Mouse (Mus musculus): ENCODE measurements around the gene Celsr1. TPM values are rescaled to one million over a fixed set of nuclear protein-coding genes. Genes with fewer than 3 reads are reported as not detected.

Gene Celsr1
- total and polyA plus RNA-seq, 2 experiments from 2014 or later, result 0.97 to 17.4 TPM

- H3K27me3 ChIP-seq (ENCODE audit: control insufficient read depth, insufficient read depth, low read length), result peaks cover 19% of the 10 kb centered on the region
- H3K9ac ChIP-seq (replicated peaks; ENCODE audit: low read depth, low read length), result no peak overlapping the region
- no peak for TF ChIP-seq EP300 (IDR thresholded peaks at IDR 0.05; ENCODE audit: low read depth)
- TF ChIP-seq CTCF (IDR thresholded peaks at IDR 0.05; ENCODE audit: low read depth), result peak; percentile 36
- DNase-seq (ENCODE audit: low spot score), result no peak
- no peak overlapping the region for H3K4me2 ChIP-seq (ENCODE audit: low read depth, low read length)
- no peaks in the 10 kb centered on the region for H3K4me1 ChIP-seq (ENCODE audit: control insufficient read depth, insufficient read depth)
- H3K36me3 ChIP-seq (replicated peaks; ENCODE audit: control insufficient read depth, insufficient read depth, low read length), result no peaks in the 10 kb centered on the region
- no peaks in the 10 kb centered on the region for H3K9me3 ChIP-seq (replicated peaks; ENCODE audit: control insufficient read depth, low read length)
- H3K27ac ChIP-seq (ENCODE audit: low read depth), result no peak overlapping the region
- ATAC-seq (ENCODE audit: insufficient read depth, low read depth), result no peak
- 29% methylated on average over 4 of the region's 4 CpGs for WGBS
- no peak overlapping the region for H3K4me3 ChIP-seq (ENCODE audit: low read depth, low read length)
Measured at GRCm38 (mm10) chr15:86042364-86042763, 8.8 kb upstream of the Celsr1 start.

- no peak overlapping the region for H3K9ac ChIP-seq (replicated peaks; ENCODE audit: low read depth, low read length)
- TF ChIP-seq EP300 (IDR thresholded peaks at IDR 0.05; ENCODE audit: low read depth) (no peak), CTCF (IDR thresholded peaks at IDR 0.05; ENCODE audit: low read depth) (no peak)
- H3K4me3 ChIP-seq (ENCODE audit: low read depth, low read length), result no peak overlapping the region
- H3K27ac ChIP-seq (ENCODE audit: low read depth), result no peak overlapping the region
- 83% methylated on average over 5 of the region's 5 CpGs for WGBS
- H3K36me3 ChIP-seq (replicated peaks; ENCODE audit: control insufficient read depth, insufficient read depth, low read length), result no peaks in the 10 kb centered on the region
- H3K4me2 ChIP-seq (ENCODE audit: low read depth, low read length), result no peak overlapping the region
- H3K27me3 ChIP-seq (ENCODE audit: control insufficient read depth, insufficient read depth, low read length), result peaks cover 19% of the 10 kb centered on the region
- H3K4me1 ChIP-seq (ENCODE audit: control insufficient read depth, insufficient read depth), result no peaks in the 10 kb centered on the region
- ATAC-seq (ENCODE audit: insufficient read depth, low read depth) (no peak), DNase-seq (ENCODE audit: low spot score) (no peak)
- no peaks in the 10 kb centered on the region for H3K9me3 ChIP-seq (replicated peaks; ENCODE audit: control insufficient read depth, low read length)
Measured at GRCm38 (mm10) chr15:86041421-86041820, 7.8 kb upstream of the Celsr1 start.

- Histone ChIP-seq H3K9ac (replicated peaks; ENCODE audit: low read depth, low read length) (no peak overlapping the region), H3K27me3 (ENCODE audit: control insufficient read depth, insufficient read depth, low read length) (peaks cover 22% of the 10 kb centered on the region), H3K4me1 (ENCODE audit: control insufficient read depth, insufficient read depth) (no peaks in the 10 kb centered on the region), H3K4me2 (ENCODE audit: low read depth, low read length) (no peak overlapping the region), H3K36me3 (replicated peaks; ENCODE audit: control insufficient read depth, insufficient read depth, low read length) (no peaks in the 10 kb centered on the region), H3K9me3 (replicated peaks; ENCODE audit: control insufficient read depth, low read length) (no peaks in the 10 kb centered on the region), H3K4me3 (ENCODE audit: low read depth, low read length) (no peak overlapping the region), H3K27ac (ENCODE audit: low read depth) (no peak overlapping the region)
- DNase-seq (ENCODE audit: low spot score), result peak; percentile 79
- ATAC-seq (ENCODE audit: insufficient read depth, low read depth), result peak; percentile 58; the same call in 1 of the 2 replicates
- WGBS, result 0% methylated on average over 2 of the region's 2 CpGs
- TF ChIP-seq EP300 (IDR thresholded peaks at IDR 0.05; ENCODE audit: low read depth) (no peak), CTCF (IDR thresholded peaks at IDR 0.05; ENCODE audit: low read depth) (peak; percentile 98)
Measured at GRCm38 (mm10) chr15:86038802-86039201, 5.2 kb upstream of the Celsr1 start.

- H3K27ac ChIP-seq (ENCODE audit: low read depth), result no peak overlapping the region
- no peaks in the 10 kb centered on the region for H3K9me3 ChIP-seq (replicated peaks; ENCODE audit: control insufficient read depth, low read length)
- WGBS, result 62% methylated on average over 3 of the region's 3 CpGs
- no peaks in the 10 kb centered on the region for H3K4me1 ChIP-seq (ENCODE audit: control insufficient read depth, insufficient read depth)
- TF ChIP-seq EP300 (IDR thresholded peaks at IDR 0.05; ENCODE audit: low read depth), result no peak
- TF ChIP-seq CTCF (IDR thresholded peaks at IDR 0.05; ENCODE audit: low read depth), result no peak
- peaks cover under 1% of the 10 kb centered on the region; the same call in 1 of the 2 replicates for H3K36me3 ChIP-seq (replicated peaks; ENCODE audit: control insufficient read depth, insufficient read depth, low read length)
- H3K27me3 ChIP-seq (ENCODE audit: control insufficient read depth, insufficient read depth, low read length), result peaks cover 36% of the 10 kb centered on the region
- ATAC-seq (ENCODE audit: insufficient read depth, low read depth) (no peak), DNase-seq (ENCODE audit: low spot score) (no peak)
- H3K4me2 ChIP-seq (ENCODE audit: low read depth, low read length), result no peak overlapping the region
- H3K9ac ChIP-seq (replicated peaks; ENCODE audit: low read depth, low read length), result no peak overlapping the region
- H3K4me3 ChIP-seq (ENCODE audit: low read depth, low read length), result no peak overlapping the region
Measured at GRCm38 (mm10) chr15:86035913-86036312, 2.3 kb upstream of the Celsr1 start.

- Histone ChIP-seq H3K9ac (replicated peaks; ENCODE audit: low read depth, low read length) (no peak overlapping the region), H3K9me3 (replicated peaks; ENCODE audit: control insufficient read depth, low read length) (no peaks in the 10 kb centered on the region), H3K4me1 (ENCODE audit: control insufficient read depth, insufficient read depth) (0 out of 2 replicates have a peak, but pooled peaks cover under 1% of the 10 kb centered on the region), H3K4me3 (ENCODE audit: low read depth, low read length) (peak overlapping the region; percentile 65), H3K27me3 (ENCODE audit: control insufficient read depth, insufficient read depth, low read length) (peaks cover 26% of the 10 kb centered on the region), H3K4me2 (ENCODE audit: low read depth, low read length) (peak overlapping the region; percentile 92; the same call in 1 of the 2 replicates), H3K36me3 (replicated peaks; ENCODE audit: control insufficient read depth, insufficient read depth, low read length) (peaks cover 6% of the 10 kb centered on the region; the same call in 1 of the 2 replicates), H3K27ac (ENCODE audit: low read depth) (peak overlapping the region; percentile 1; the same call in 1 of the 2 replicates)
- TF ChIP-seq EP300 (IDR thresholded peaks at IDR 0.05; ENCODE audit: low read depth) (no peak), CTCF (IDR thresholded peaks at IDR 0.05; ENCODE audit: low read depth) (no peak)
- ATAC-seq (ENCODE audit: insufficient read depth, low read depth) (no peak), DNase-seq (ENCODE audit: low spot score) (no peak)
- 19% methylated on average over 12 of the region's 12 CpGs for WGBS
Measured at GRCm38 (mm10) chr15:86034781-86035360, 1.3 kb upstream of the Celsr1 start.

Data from heart, postnatal 0 days (tissue).